Mouse (Mus musculus) right cerebral cortex, adult 2 months (tissue): ENCODE data around the gene Fermt3.

ENCODE experiments used
- DNase-seq, 2 experiments: peaks; one replicate each; pipeline ENCODE4 v3.0.0; 2021 to 2022; ENCODE audit warnings: low spot score in 2 of 2

The Fermt3 gene

GRCm38 (mm10) chr19:6972247-6972917 lies 46.9 kb downstream of the Fermt3 start:
- no peak for DNase-seq

DNA sequence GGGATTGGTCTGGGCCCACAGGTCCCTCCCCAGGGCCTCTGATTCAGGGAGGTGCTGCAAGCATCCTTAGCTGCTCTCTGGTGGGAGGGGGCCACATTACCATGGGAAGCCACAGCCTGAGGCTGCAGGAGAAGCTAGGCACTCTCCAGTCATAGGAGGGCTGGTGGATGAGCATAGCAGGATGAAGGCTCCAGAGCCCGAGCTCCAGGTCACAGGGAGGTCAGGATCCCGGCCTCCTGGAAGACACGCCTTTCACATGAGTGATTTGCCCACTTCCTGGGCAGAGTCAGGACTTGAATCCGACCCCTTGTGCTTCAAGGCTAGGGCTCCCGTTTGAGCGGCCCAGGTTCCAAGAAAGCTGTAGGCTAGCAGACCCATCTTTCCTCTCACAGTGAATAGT lies 47.6 kb downstream of the Fermt3 start:
- no peak for DNase-seq

- no peak for DNase-seq
These were observed 48.7 kb downstream of the Fermt3 start for GRCm38 (mm10) chr19:6970460-6971085.

- no peak for DNase-seq
These were observed 49.4 kb downstream of the Fermt3 start for GRCm38 (mm10) chr19:6969665-6970381.

GRCm38 (mm10) chr19:6969291-6969664 lies 50.0 kb downstream of the Fermt3 start:
- no peak for DNase-seq

DNA sequence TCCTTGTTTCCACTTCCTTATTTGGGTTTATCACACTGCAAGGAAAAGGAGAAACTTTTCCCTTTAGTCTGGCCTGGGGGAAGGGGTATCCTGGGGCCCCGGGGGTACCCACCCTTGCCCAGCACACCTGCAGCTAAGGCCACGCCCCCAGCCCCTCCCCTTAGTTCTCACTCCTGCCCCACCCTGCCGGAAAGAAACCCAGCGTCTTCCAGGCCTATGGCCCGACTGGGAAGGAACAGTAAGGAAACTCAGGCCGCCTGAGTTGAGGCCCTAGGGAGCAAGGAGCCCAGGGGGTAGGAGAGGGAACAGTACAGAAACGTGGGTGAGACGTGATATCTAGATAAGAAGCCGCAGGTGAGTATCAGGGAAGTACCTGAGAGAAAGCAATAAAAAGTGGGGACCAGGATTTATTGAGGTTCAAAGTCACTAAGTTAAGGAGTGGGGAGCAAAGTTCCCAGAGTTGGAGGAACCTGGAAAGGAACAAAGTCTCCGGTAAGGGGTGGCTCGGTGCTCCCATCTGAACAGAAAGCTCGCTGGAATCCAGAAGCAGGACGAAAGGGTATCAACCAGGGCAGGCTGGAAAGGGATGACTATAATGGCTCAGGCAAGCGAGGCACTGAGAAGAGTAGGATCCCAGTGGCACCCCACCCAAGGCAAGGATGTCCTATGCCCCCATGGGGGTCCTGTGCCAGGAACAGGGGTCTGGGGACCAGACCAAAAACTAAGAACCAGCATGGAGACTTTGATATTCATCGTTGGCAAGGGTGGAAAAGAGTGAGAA lies 50.6 kb downstream of the Fermt3 start:
- no peak for DNase-seq

DNA sequence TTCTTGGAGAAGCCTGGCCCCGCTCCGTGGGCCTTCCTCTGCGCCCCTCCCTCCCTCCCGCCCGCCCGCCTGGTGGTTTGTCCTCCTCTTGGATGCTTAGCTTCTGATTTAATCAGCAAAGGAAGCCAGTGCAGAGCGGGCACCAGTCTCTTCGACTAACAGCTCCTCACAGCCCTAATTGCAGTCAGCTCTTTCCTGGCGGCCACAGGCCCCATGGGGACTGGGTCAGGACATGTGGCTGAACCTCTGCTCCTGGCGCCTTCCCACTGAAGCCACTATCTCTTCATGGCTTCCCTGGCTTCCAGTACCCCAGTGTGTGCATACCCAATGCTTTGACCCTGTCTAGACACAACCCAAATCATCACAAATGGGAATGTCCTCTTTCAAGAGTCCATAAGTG lies 62.8 kb downstream of the Fermt3 start:
- no peak for DNase-seq

DNA sequence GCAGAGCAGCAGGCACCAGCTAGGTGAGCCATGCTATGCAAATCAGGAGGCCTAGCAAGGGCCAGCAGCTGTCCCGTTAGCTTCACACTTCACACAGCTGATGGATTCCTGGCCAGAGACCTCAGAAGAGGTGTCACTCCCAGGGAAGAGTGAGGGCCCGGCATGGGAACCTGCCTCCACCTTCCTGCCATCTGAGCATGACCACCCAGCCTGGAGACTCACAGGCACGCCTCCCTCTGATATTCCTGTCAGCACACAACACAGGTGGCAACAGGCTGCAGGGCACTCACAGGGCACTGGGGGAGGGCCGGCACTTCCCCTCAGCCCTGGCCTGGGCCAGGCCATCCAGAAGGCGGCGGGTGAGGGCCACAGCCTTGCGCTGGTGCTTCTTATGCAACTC lies 63.8 kb downstream of the Fermt3 start:
- DNase-seq: no peak

DNA sequence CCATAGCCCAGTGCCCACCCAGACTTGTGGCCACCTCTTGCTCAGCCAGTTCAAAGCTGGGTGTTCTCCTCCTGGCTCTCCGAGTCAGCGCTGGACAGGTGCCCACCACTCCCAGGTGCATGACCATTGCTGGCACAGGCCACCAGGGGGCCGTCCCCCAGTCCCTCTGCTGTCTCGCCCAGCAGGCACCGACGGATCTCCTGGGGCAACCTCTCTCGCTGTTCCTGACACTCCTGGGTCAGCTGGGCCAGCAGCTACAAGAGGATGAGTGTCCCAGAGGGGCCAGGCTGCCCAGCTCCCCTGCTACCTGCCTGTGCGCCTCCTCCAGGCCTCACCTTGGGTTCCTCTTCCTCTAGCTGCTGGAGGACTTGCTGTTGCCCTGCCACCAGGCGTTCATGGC lies 65.2 kb downstream of the Fermt3 start:
- no peak for DNase-seq

- DNase-seq: no peak
These were observed 66.6 kb downstream of the Fermt3 start for GRCm38 (mm10) chr19:6952712-6953037.

GRCm38 (mm10) chr19:6951994-6952711 lies 67.1 kb downstream of the Fermt3 start:
- peak; percentile 60 to 73 for DNase-seq

DNA sequence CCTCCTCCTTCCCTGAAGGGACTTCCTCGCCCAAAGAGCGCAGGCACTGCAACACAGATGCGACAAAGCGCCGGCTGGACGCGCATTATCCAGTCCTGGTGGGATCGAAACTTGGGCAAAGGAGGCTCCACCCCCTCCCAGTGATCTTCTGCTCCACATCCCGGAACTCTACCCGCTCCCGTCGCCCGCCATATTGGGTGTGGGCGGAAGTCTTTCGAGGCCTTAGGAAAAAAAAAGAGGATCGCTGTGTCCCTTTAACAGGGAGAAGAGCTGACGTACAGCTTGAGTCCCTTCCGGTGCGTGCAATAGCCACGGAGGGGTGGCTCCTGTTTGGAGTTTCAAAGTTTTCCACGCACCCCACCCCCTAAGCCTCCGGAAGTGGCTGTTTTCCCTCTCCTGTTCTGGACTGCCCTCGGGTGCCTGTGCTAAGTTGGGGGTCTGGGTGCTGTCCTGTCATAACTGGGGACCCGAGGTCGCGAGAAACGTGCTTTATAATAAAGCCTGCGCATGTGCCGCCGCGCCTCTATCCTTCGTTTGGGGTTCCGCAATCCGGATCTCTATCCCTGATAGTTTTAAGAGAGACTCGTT lies 67.8 kb downstream of the Fermt3 start:
- peak; percentile 93 to 96 for DNase-seq

DNA sequence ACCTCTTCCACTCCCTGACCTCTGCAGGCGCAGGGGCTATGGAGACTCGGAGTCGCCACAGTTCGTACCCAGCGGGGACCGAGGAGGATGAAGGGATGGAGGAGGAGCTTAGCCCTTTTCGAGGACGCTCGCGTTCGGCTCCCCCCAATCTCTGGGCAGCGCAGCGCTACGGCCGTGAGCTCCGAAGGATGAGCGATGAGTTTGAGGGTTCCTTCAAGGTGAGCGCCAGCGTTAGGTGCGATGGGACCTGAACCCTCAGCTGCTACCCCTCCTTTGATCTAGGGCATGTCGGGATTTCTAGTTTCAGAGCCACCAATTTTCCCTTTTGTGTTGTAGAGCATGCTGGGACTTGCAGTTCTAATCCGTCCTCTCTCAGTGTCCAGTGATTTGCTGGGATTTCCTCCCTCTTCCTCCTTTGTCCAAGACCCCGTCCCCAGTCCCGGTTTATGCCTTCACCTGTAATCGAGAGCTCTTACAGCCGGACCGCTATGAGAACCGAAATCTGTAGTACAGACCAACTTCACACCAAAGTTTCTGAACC lies 68.6 kb downstream of the Fermt3 start:
- DNase-seq: peak; percentile 64 to 72

DNA sequence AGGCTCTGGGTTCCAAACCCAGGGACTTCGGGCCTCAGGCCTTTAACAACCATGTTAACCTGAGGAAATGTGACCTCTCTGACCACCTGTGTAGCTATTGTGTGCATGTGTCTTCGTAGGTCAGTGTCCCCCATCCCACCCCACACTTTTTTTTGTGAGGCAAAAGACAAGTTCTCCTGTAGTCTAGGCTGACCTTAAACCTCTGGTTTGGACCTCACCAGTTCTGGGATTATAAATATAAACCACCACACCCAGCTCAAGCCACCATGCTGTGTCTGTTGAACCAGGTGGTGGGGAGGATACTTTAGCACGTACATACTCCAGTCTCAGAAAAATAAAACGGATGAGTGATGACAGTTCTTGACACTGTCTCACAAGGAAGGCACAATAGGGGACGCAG lies 69.3 kb downstream of the Fermt3 start:
- DNase-seq: no peak

DNA sequence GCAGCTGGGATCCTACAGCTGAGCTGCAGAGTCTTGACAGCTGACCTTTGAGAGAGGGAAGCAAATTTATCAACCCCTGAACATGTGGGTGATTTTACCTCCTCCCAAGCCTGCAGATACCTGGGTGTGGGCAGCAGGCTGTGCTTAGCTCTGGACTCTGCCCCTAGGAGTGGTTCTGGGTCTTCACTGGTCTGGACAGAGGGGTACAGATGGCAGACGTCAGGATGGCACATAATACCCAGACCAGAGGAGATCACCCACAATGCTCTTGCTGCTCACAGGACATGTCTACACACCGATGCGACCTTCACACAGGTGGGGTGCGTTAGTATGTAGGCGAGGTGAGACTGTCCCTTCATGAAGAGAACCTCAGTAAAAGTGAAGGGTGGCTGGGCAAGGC lies 69.7 kb downstream of the Fermt3 start:
- DNase-seq: no peak
